Mouse (Mus musculus): ENCODE data around the gene Pcsk5.

DNA sequence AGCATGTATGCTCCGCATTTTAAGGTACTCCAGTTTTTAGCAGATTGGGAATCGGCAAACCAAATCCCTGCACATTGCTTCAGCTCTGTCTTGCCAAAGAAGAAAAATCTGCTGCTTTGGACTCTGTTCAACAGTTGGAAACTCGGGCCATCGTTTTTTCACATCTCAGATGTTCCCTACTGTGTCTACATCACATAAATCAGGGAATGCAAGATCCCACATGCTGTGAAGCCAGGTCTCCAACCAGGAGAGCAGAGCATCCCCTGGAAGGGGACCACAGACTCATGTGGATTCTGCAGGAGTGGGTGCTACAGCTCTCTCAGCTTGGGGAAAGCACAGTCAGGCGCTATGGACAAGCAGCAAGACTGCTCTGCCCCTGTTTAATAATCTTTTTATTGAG is 18.4 kb downstream of the Pcsk5 start:
- no peak for TF ChIP-seq POLR2A (IDR thresholded peaks at IDR 0.05; ENCODE audit: borderline replicate concordance, extremely low read depth, insufficient read depth, insufficient read length, poor library complexity, severe bottlenecking)
- TF ChIP-seq CTCF (IDR thresholded peaks at IDR 0.05; ENCODE audit: borderline replicate concordance, extremely low read depth, insufficient read depth, insufficient read length): no peak

All from brain, embryonic 14.5 days (tissue).